Mouse (Mus musculus) kidney, embryonic 16.5 days (tissue): ENCODE measurements around the gene Tmed6. TPM values are rescaled to one million over a fixed set of nuclear protein-coding genes. Genes with fewer than 3 reads are reported as not detected.

Experiments used
- ATAC-seq: fragments of 200-750 bp; cut with Nextera tagmentation; 2 replicates; pipeline ENCODE4 v1.8.0; 2017; ENCODE audit warnings: moderate TSS enrichment; ENCODE audit not compliant: low FRiP score, low TSS enrichment
- H3K27ac ChIP-seq: fragments of 300-500 bp; sonication (generic); 2 replicates; pipeline ENCODE4 v1.5.1; 2014; ENCODE audit warnings: low read length
- H3K27me3 ChIP-seq: fragments of 300-500 bp; sonication (generic); 2 replicates; pipeline ENCODE4 v1.6.1; 2014; ENCODE audit warnings: low read length, control low read depth, mixed read lengths; ENCODE audit not compliant: insufficient read depth
- H3K36me3 ChIP-seq: fragments of 300-500 bp; sonication (generic); 2 replicates; pipeline ENCODE4 v1.6.1; 2014; ENCODE audit warnings: low read length, control low read depth, mixed read lengths; ENCODE audit not compliant: insufficient read depth
- H3K4me1 ChIP-seq: fragments of 300-500 bp; sonication (generic); 2 replicates; pipeline ENCODE4 v1.6.1; 2014; ENCODE audit warnings: low read length, control low read depth, mixed read lengths; ENCODE audit not compliant: insufficient read depth
- H3K4me2 ChIP-seq: fragments of 300-500 bp; sonication (generic); replicated peaks from 2 replicates; pipeline ENCODE4 v1.6.1; 2014; ENCODE audit warnings: low read depth, low read length
- H3K4me3 ChIP-seq: fragments of 300-500 bp; sonication (generic); 2 replicates; pipeline ENCODE4 v1.5.1; 2014; ENCODE audit warnings: mild to moderate bottlenecking, low read length
- H3K9ac ChIP-seq: fragments of 300-500 bp; sonication (generic); replicated peaks from 2 replicates; pipeline ENCODE4 v1.6.1; 2014; ENCODE audit warnings: low read length
- H3K9me3 ChIP-seq: fragments of 300-500 bp; sonication (generic); 2 replicates; pipeline ENCODE4 v1.6.1; 2016; ENCODE audit warnings: low read length, control low read depth
- WGBS: fragments of 180-500 bp; shearing (Covaris S2); extraction: QIAGEN DNeasy Blood & Tissue Kit; methylation state at CpG from one replicate; pipeline ENCODE4 v1.1.7; 2014; 5-methylcytosine and 5-hydroxymethylcytosine counted together
- microRNA-seq: library from miRNA; unstranded; fragments of <30 nt; microRNA quantifications from one replicate; pipeline ENCODE4, GENCODE M21; 2016
- polyA plus RNA-seq: library from polyadenylated mRNA; unstranded; fragments of >200 nt; fragmentation: Nextera tagmentation; extraction: Ambion mirVana; gene quantifications from 2 replicates; pipeline ENCODE4 v1.2.1, GENCODE M21; 2015

The Tmed6 gene
- polyA plus RNA-seq, 1 experiment from 2014 or later: 25.3 TPM

GRCm38 (mm10) chr8:107023479-107023878 lies 42.0 kb downstream of the Tmed6 start:
- Histone ChIP-seq H3K27me3 (no peaks in the 10 kb centered on the region), H3K9ac (no peak overlapping the region), H3K4me3 (no peak overlapping the region), H3K4me2 (no peak overlapping the region), H3K36me3 (no peaks in the 10 kb centered on the region), H3K4me1 (no peaks in the 10 kb centered on the region), H3K27ac (no peak overlapping the region), H3K9me3 (no peaks in the 10 kb centered on the region)
- WGBS: 88% methylated on average over 8 of the region's 8 CpGs
- no peak for ATAC-seq

- peaks cover 5% of the 10 kb centered on the region; the same call in 1 of the 2 replicates for H3K36me3 ChIP-seq
- H3K27ac ChIP-seq: no peak overlapping the region
- H3K4me2 ChIP-seq: no peak overlapping the region
- 85% methylated on average over 1 of the region's 1 CpGs for WGBS
- no peak for ATAC-seq
- no peak overlapping the region for H3K9ac ChIP-seq
- no peaks in the 10 kb centered on the region for H3K27me3 ChIP-seq
- no peak overlapping the region for H3K4me3 ChIP-seq
- H3K4me1 ChIP-seq: no peaks in the 10 kb centered on the region
- no peaks in the 10 kb centered on the region for H3K9me3 ChIP-seq
Observed at GRCm38 (mm10) chr8:107014915-107015314, 50.5 kb downstream of the Tmed6 start.

- Histone ChIP-seq H3K9ac (no peak overlapping the region), H3K9me3 (no peaks in the 10 kb centered on the region), H3K36me3 (peaks cover 9% of the 10 kb centered on the region), H3K27ac (no peak overlapping the region), H3K4me3 (no peak overlapping the region), H3K27me3 (no peaks in the 10 kb centered on the region), H3K4me1 (no peaks in the 10 kb centered on the region), H3K4me2 (no peak overlapping the region)
- 71% methylated on average over 2 of the region's 2 CpGs for WGBS
- ATAC-seq: no peak
Observed at GRCm38 (mm10) chr8:107012666-107013065, 52.8 kb downstream of the Tmed6 start.

Small RNA genes within 50 kb of the gene (microRNA-seq; reads per million reads assigned to microRNA genes)
- 0.95 reads per million for gene Mir7075

Other genes with a start within 250 kb of the Tmed6 start
- 1.5 and 1.6 TPM in 2 replicates for gene Has3, start 195.4 kb downstream of the Tmed6 start, polyA plus RNA-seq
- 84.3 and 91.4 TPM in 2 replicates for gene Utp4, start 172.0 kb downstream of the Tmed6 start, polyA plus RNA-seq
- gene Sntb2, start 129.9 kb downstream of the Tmed6 start, polyA plus RNA-seq: 12.2 and 15.9 TPM in 2 replicates
- 68.0 and 68.8 TPM in 2 replicates for gene Vps4a, start 34.4 kb downstream of the Tmed6 start, polyA plus RNA-seq
- gene Pdf, start 17.0 kb downstream of the Tmed6 start, polyA plus RNA-seq: 56.0 and 59.8 TPM in 2 replicates
- 35.0 and 35.6 TPM in 2 replicates for gene Cog8, start 9.0 kb downstream of the Tmed6 start, polyA plus RNA-seq
- gene Nip7, start 8.8 kb downstream of the Tmed6 start, polyA plus RNA-seq: 82.5 and 87.3 TPM in 2 replicates
- 14.8 and 18.2 TPM in 2 replicates for gene Terf2, start 30.9 kb upstream of the Tmed6 start, polyA plus RNA-seq
- 138 and 144 TPM in 2 replicates for gene Cyb5b, start 85.0 kb upstream of the Tmed6 start, polyA plus RNA-seq
- 21.0 and 28.9 TPM in 2 replicates for gene Nfat5, start 227.8 kb upstream of the Tmed6 start, polyA plus RNA-seq